ENCODE assay signal across 22 mouse cellular contexts in the genomic region with DNA sequence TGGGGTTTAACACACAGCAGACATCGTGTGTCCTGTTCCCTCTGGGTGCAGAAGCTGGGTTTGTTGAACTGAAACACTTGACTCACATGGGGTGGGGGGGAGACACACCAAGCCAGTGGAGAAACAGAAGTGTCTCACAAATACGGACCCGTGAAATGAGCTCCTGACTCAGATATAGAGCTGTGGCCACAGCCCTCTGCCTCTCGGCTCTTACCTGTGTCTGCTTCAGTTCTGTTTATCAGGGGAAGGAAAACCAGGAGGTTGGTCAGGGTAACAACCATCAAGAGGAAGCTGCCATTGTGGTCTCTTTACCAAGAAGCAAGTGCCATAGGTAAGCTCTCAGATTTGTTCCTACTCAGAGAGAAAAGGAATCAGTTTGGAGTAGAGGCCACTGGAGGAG.
"Had no signal": no experiment of that assay in that cellular context is flagged by ENCODE, and none has a peak within 500 bp of the region (broad histone marks: within the 10 kb centered on the region; RNA-seq: fewer than 3 reads in every experiment).

No protein-coding gene starts in this region.

- ATAC-seq: liver, embryonic 12.5 days; midbrain, embryonic 15.5 days had no signal

- H3K36me3 ChIP-seq: limb, embryonic 10.5 days; limb, embryonic 13.5 days; liver, embryonic 12.5 days; liver, embryonic 15.5 days; lung, embryonic 15.5 days; midbrain, embryonic 12.5 days; midbrain, embryonic 15.5 days; neural tube, embryonic 12.5 days; neural tube, embryonic 15.5 days; stomach, embryonic 15.5 days had no signal

- DNase-seq: kidney, adult 18-20 months; kidney, adult 9 months; kidney, postnatal 14 days; kidney, postnatal 4 days; layer of hippocampus, adult 9-11 months; liver; lung, adult 18-20 months; lung, postnatal 14 days; lung, postnatal 4 days; retina, postnatal 1 day; right cerebral cortex, postnatal 25 days; thymus, postnatal 25 days had no signal

- H3K27me3 ChIP-seq: limb, embryonic 13.5 days; liver, embryonic 12.5 days; liver, embryonic 15.5 days; lung, embryonic 15.5 days; midbrain, embryonic 12.5 days; midbrain, embryonic 15.5 days; neural tube, embryonic 12.5 days; neural tube, embryonic 15.5 days; stomach, embryonic 15.5 days had no signal

- H3K9me3 ChIP-seq: limb, embryonic 10.5 days; limb, embryonic 13.5 days; liver, embryonic 12.5 days; liver, embryonic 15.5 days; lung, embryonic 15.5 days; midbrain, embryonic 12.5 days; midbrain, embryonic 15.5 days; neural tube, embryonic 12.5 days; neural tube, embryonic 15.5 days; stomach, embryonic 15.5 days had no signal

- H3K4me3 ChIP-seq: limb, embryonic 10.5 days; limb, embryonic 13.5 days; liver, embryonic 12.5 days; liver, embryonic 15.5 days; lung, embryonic 15.5 days; midbrain, embryonic 12.5 days; midbrain, embryonic 15.5 days; neural tube, embryonic 12.5 days; neural tube, embryonic 15.5 days; stomach, embryonic 15.5 days had no signal

- H3K4me2 ChIP-seq: limb, embryonic 13.5 days; liver, embryonic 12.5 days; liver, embryonic 15.5 days; lung, embryonic 15.5 days; midbrain, embryonic 12.5 days; midbrain, embryonic 15.5 days; neural tube, embryonic 12.5 days; neural tube, embryonic 15.5 days; stomach, embryonic 15.5 days had no signal

- H3K9ac ChIP-seq: limb, embryonic 13.5 days; liver, embryonic 12.5 days; liver, embryonic 15.5 days; lung, embryonic 15.5 days; midbrain, embryonic 12.5 days; midbrain, embryonic 15.5 days; neural tube, embryonic 12.5 days; neural tube, embryonic 15.5 days; stomach, embryonic 15.5 days had no signal

- H3K4me1 ChIP-seq: limb, embryonic 10.5 days; limb, embryonic 13.5 days; liver, embryonic 15.5 days; lung, embryonic 15.5 days; midbrain, embryonic 12.5 days; midbrain, embryonic 15.5 days; neural tube, embryonic 12.5 days; neural tube, embryonic 15.5 days; stomach, embryonic 15.5 days had no signal

- H3K27ac ChIP-seq: limb, embryonic 10.5 days; limb, embryonic 13.5 days; liver, embryonic 12.5 days; liver, embryonic 15.5 days; lung, embryonic 15.5 days; midbrain, embryonic 12.5 days; midbrain, embryonic 15.5 days; neural tube, embryonic 12.5 days; neural tube, embryonic 15.5 days; stomach, embryonic 15.5 days had no signal
